Mouse (Mus musculus) mouse trophoblast stem cell (cell line): ENCODE data around the gene Psmd5.
"Not testable (repeated sequence)": the region's sequence is repeated elsewhere in the genome, so short reads cannot be mapped to it uniquely, and the experiment has no call there.

Experiments used
- in situ Hi-C, 2 experiments: fragments of 300-500 bp; cut with MseI, MboI; formaldehyde crosslinking; loops; 2 replicates in 1 of 2; 3 replicates in 1 of 2; pipeline ENCODE4 v1.15.1; 2025

The Psmd5 gene

GRCm38 (mm10) chr2:34827591-34827990, 47.2 kb downstream of the Psmd5 start:
- in situ Hi-C loops, result no loop called here

- in situ Hi-C loops, result no loop called here
Measured at GRCm38 (mm10) chr2:34826460-34827231, 48.1 kb downstream of the Psmd5 start.

- in situ Hi-C loops, result no loop called here
Measured at GRCm38 (mm10) chr2:34825827-34826459, 48.8 kb downstream of the Psmd5 start, which contains the start of gene Fbxw2. TSS of gene Fbxw2 (minus strand) at chr2:34826311.

GRCm38 (mm10) chr2:34818492-34818891, 56.3 kb downstream of the Psmd5 start:
- in situ Hi-C loops, result no loop called here

- in situ Hi-C loops, result not testable (repeated sequence)
Measured at GRCm38 (mm10) chr2:34815893-34816292, 58.9 kb downstream of the Psmd5 start.

- in situ Hi-C loops, result no loop called here
Measured at GRCm38 (mm10) chr2:34812706-34813105, 62.1 kb downstream of the Psmd5 start.

- in situ Hi-C loops, result no loop called here
Measured at GRCm38 (mm10) chr2:34810775-34811174, 64.0 kb downstream of the Psmd5 start.

- in situ Hi-C loops, result no loop called here
Measured at GRCm38 (mm10) chr2:34809568-34809967, 65.2 kb downstream of the Psmd5 start.

- in situ Hi-C loops, result no loop called here
Measured at GRCm38 (mm10) chr2:34808057-34808456, 66.7 kb downstream of the Psmd5 start.

GRCm38 (mm10) chr2:34805364-34805950, 69.3 kb downstream of the Psmd5 start:
- in situ Hi-C loops, result no loop called here

- in situ Hi-C loops, result no loop called here
Measured at GRCm38 (mm10) chr2:34804815-34805214, 70.0 kb downstream of the Psmd5 start.

- in situ Hi-C loops, result no loop called here
Measured at GRCm38 (mm10) chr2:34804172-34804571, 70.6 kb downstream of the Psmd5 start.

GRCm38 (mm10) chr2:34803746-34804145, 71.0 kb downstream of the Psmd5 start:
- in situ Hi-C loops, result no loop called here

GRCm38 (mm10) chr2:34802565-34803245, 72.1 kb downstream of the Psmd5 start:
- in situ Hi-C loops, result not testable (repeated sequence)

GRCm38 (mm10) chr2:34801516-34802482, 73.0 kb downstream of the Psmd5 start:
- in situ Hi-C loops, result no loop called here

- in situ Hi-C loops, result no loop called here
Measured at GRCm38 (mm10) chr2:34800371-34800770, 74.4 kb downstream of the Psmd5 start.
